Mouse (Mus musculus) monocyte, adult 5-6 weeks (primary cell): ENCODE results near the gene Gls. TPM values are rescaled to one million over a fixed set of nuclear protein-coding genes. Genes with fewer than 3 reads are reported as not detected.

Experiments used
- ATAC-seq: fragments of 153-309, 156-312 bp; replicated peaks from 2 replicates; pipeline ENCODE4 v1.8.0; 2017; ENCODE audit warnings: mild to moderate bottlenecking; ENCODE audit not compliant: low TSS enrichment, insufficient number of reproducible peaks, severe bottlenecking, poor library complexity, low FRiP score
- total RNA-seq: library from RNA; stranded (forward); fragments of 200-1000, 200-491, 200-594 nt; gene quantifications from 3 replicates; pipeline ENCODE4 v1.2.3, GENCODE M21; 2017

Gls gene
- total RNA-seq, 1 experiment from 2014 or later = 355 TPM

DNA sequence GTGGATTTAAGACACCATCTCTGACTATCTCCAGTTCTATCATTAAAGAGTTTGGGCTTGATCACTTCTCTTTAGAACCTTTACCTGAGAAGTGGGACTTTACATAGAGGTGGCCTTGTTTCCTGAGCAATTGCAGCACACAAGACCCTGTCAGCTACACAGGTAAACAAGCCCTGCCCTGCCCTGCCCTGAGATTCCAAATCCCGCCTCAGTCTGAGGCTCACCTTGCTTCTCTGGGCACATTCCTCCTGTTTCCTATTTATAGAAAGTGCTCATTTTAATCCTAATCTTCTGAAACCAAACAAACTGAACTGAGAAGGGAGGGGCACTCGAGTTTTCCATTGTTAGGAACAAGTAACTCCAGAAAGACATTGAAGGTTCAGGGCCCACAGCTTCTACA lies 19.4 kb upstream of the Gls start:
- no peak for ATAC-seq

DNA sequence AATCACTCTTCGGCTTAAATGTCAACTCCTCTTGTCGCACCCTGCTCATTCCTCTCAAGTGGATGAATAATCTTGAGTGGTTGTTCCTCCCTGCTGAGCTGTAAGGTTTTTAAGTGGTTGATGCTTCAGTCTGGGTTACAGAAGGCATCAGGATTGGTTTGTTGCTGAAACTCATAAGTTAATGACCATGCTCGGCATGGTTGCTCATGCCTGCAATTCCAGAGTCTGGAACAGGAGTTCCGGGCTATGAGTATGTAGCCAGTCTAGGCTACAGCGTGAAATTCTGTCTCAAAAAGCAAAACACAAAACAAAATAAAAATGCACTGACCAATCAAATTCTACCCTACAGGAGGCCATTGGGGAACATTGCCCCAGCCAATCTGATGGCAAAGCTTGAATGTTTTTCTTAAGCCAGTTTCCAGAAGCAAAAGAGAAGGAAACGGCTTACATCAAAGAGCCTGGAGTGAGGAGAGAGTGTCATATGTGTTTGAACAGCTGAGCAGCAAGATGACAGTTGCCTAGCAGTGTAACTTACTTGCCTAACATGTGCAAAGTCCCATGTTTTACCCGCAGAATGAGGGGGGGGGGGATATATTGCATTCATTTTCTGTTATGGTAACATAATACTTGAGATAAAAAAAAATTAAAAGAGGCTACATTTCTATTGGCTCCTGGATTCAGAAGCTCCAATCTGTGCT lies 18.2 kb upstream of the Gls start:
- ATAC-seq = no peak

DNA sequence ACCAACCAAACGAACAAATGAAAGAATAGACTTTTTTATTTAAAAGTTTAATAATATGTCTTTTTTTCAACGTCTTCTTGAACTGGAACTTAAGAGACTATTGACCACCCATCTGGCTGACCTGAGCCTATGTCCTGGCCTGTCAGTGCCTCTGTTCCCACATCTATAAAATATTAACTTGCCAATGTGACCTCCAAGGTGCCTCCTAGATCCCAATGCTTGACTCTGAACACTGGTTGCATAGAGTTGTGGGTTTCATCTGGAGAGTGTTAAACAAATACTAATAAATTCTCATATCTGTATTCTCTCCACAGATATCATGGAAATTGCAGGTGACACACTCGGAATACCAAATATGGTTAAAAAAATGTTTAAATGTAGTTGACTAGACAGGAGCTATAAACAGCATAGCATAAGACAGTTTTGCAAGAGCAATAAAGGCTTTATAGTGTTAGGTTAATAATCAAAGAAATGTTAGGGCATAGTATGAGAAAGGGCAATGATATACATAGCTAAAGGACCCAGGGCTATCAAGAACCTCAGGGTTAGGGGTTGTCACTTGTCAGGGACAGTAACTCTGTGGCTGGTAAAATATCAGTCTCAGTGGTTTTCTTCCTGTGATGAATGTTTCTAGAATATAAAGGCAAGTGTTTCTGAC lies 16.0 kb upstream of the Gls start:
- no peak for ATAC-seq

DNA sequence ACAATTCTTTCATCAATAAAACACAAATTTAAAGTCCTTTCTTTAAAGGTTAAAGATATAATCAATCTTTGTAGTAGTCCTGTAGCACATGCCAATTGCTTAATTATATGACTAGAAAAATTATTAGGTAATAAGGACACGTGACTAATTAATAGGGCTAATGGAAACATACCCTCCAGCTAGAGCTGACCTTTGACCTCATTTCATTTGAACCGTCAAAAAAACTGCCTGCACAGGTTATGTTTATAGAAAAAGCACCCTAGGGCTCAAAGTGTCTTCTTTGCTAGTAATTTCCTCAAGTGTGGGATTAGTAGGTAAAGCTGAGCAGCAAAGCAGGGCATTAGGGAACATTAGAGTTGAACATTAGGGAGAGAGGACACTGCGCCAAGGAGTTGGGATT lies 9.2 kb upstream of the Gls start:
- no peak for ATAC-seq

DNA sequence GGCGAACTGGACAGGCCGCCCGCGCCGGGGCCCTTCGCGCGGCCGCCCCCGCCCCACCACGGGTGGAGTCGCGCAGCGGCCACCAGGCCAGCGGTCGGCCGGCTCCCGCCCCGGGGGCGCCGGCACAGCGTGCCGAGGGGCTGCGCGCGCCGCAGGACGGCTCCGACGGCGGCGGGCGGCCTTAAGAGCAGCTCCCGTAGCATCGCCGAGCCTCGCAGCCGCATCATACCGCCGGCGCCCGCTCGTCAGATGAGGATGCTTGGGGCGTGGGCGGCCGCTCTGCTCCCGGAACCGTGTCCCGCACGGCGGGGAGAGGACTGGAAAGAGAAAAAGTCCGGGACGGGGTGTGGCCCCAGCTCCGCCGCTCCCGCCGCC lies 279 bp downstream of the Gls start:
- peak; percentile 3; the same call in 1 of the 2 replicates for ATAC-seq

DNA sequence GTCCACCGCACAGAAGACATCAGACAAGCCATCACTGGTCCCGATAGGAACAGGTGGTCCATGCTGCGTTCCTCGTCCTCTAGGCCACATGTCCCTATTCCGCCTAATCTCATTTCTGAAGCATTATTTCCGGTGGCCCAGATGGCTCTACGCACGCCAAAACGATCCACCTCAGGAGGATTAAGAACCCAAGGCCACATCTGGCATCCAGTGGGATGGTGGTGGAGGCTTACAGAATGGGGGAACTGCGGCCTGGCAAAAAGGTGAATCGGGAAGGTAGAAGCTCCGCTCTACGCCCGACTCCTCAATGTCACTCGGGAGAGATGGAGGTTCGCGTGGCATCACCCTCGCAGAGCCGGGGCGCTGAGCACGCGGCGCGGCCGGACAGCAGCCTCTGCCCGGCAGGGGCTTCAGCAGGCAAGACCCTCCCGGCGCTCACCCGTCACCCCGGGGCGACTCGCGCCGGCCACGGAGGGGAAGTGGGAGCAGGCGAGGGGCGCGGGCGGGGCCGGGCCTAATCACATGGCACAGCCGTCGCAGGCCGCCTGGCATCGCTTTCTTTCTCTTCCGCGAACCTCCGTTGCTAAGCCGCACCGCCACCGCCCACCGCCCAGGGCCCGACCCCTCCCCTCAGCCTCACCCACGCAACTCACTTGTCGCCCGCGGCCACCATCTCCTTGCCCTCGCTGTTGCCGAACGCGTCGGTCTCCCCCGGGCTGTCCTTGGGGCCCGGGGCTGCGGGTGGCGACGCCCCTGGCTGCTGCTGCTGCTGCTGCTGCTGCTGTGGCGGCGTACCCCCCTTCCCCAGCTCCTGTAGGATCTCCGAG lies 880 bp downstream of the Gls start:
- ATAC-seq = peak; percentile 40

DNA sequence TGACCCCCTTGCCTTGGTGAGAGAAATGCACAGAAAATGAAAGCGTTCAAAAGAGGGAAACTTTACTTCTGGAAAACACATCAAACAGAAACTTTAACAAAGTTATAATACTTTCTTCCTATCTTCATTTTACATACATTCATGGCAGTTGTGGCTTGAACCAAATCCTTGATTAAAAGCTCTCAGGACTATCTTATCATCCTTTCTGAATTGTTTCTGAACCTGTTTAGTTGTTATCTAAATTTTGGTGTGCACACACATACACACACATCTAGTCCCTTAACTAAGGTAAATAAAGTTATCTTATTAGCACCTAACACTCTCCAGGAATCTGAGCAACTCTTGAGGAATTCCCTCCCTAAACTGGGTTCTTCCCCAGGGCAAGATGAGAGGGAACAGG lies 2.6 kb downstream of the Gls start:
- no peak for ATAC-seq

DNA sequence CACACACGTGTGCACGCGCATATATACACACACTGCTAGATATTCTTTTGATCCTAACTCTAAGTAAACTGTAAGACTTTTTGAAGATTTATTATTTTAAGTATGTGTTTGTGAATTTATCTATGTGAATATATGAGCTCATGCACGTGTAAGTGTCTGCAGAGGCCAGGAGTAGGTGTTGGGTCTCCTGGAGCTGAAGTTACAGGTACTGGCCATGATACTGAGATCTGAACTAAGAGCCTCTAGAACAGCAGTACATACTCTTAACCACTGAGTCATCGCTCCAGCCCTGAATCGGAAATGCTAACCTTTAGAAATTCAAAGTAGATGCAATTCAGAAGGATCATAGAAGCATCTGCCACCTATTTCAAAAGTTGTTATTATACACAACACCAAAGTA lies 4.9 kb downstream of the Gls start:
- no peak for ATAC-seq

DNA sequence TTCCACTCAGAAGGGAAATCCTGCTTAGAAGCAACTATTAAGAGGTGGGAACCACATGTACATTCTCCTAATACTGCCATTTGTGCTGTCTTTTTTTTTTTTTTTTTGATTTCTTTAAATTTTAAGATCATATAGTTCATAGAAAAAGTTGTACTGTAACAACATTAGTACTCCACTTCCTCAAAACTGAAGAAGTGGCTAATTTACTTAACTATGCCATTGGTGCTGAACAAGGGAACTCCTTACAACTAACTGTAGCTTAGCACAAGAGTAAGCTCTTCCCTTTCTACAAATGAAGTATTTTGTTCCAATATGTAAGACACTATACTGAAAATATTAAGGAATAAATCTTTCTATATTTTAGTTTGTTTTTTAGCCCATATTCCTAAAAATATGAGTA lies 6.6 kb downstream of the Gls start:
- peak; percentile 56; the same call in 1 of the 2 replicates for ATAC-seq

DNA sequence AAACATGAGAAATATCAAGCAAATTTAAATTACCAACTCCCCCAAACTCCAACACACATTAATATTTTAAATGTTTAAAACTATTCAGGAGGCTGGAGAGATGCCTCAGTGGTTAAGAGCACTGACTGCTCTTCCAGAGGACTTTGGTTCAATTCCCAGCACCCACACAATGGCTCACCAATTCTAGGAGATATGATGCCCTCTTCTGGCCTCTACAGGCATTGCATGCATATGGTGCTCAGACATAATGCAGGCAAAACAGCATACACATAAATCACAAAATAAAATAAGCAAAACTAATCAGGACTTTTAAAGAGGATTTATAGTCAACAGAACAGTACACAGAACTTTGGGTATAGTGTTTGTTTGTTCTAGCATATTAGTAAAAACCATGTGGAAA lies 16.3 kb downstream of the Gls start:
- ATAC-seq = no peak

DNA sequence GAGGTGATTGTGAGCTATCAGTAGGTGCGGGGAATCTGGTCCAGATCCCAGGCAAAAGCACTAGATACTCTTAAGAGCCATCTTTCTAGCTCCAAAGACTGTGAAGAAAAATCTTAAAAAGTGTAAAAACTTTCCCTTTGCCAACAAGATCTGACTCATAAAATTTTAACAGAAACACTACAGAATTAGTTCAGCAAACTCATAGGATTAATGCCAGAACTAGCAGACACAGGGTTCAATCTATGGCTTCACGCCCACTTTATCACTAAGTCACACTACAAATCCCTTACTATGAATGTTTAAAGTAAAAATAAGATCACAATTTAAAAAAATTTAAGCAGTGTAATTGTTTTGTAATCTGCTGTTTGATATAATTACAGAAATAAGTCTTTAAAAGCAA lies 50.0 kb downstream of the Gls start:
- no peak for ATAC-seq

DNA sequence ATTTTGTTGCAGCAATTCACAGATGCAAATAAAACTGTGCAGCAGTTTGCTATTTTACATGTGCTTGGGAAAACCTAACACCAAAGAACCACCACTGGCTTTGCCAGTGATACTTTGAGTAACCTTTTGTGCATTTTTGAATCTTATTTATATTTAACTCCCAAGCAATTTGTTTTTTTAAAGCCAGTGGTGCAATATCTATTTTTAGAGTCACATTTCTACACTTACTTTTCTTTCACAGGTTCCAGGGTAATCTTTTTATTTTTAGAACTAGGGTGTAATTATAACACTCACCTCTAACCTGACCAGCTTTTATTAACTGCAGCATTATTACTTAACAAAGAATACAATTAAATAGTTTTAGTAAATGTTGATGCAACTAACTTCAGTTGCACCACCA lies 51.0 kb downstream of the Gls start:
- no peak for ATAC-seq

DNA sequence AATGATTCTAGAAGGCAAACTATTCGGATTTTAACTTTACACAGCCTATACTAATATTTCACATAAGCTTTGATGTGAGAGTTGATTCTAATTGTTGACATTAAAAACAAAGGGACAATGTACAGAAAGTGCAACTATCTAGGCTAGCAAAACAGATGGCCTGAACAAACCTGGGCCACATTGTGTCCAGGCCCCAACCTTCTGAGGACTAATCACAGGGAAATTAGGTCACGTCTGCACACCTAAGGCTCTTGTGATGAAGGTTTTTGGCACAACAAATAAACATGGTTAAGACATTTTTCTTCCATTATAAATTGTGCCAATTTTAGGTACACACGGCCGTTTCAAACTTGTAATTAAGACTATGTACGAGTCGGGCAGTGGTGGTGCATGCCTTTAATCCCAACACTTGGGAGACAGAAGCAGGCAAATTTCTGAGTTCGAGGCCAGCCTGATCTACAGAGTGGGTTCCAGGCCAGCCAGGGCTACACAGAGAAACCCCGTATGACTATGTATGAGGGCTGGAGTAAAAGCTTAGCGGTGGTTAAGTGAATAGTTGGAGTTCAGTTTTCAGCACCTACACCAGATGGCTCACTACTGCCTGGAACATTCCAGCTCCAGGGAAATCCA lies 53.0 kb downstream of the Gls start:
- no peak for ATAC-seq

DNA sequence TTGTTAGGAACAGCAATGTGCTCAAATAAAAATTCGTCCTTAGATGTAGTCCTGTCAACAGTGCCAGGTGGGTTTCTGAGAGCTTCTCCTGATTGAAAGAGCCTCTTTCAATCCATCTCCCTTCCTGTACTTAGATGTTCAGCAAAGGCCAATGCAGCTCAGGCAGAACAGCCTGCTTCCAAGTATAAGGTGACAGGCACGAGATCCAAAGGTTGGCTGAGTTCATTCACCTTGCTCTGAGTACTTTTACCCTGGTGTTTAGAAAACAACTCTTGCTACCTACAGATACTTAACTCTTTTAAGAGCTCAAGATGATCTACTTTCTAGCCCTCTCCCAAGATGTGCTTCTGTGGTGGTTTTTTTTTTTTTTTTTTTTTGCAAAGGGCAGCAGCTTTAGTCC lies 56.0 kb downstream of the Gls start:
- no peak for ATAC-seq

DNA sequence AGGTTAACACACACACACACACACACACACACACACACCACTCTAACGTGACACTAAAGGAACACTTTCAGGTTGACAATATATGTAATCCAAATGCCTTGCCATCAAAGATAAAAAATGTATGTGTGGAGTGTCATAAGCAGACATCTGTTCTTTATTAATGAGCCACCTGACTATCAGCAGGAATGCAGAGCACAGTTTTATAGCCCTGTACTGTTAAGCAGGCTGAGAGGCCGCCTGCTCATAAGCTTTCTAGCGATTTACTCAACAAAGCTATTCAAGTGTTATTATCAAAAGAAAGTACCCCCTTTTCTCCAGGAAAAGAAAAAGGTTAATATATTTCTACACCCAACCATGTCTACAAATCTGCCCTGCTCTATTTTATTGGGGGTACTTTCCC lies 57.0 kb downstream of the Gls start:
- ATAC-seq = no peak

DNA sequence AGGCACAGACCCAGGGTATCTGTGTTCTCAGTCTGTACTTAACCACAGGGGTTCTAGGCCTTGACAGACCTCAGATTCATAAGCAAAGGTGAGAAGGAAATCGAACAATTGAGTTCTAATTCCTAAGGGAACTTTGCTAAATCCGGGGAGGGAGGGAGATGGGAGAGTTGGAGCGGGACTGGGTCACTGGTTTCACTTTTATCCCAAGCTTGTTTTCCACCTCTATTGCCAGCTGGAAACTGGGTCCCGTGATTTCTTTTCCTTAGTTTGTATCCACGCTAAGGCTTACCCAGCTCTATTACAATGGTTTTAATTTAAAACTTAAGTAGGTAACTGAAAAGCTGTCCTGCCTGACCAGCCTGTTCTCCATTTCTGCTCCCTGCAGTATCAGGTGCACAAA lies 57.7 kb downstream of the Gls start:
- no peak for ATAC-seq

DNA sequence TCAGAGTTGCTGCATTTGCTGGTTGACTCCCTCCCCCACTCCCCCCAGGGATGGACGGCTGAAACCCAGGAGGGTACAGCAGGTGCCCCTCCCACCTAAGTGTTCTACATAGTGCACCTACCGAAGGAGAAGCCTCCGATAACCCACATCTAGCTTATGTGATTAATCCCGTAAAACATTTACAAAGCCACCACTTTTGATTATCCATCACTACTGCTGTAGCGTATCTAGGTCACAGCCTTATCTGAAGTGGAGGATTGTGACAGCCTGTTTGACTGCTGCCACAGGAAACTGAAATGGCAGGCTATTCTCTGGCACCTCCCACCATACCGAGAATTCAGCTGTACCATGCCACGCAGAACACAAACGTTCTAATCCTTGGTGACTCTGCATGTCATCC lies 61.8 kb downstream of the Gls start:
- ATAC-seq = no peak

DNA sequence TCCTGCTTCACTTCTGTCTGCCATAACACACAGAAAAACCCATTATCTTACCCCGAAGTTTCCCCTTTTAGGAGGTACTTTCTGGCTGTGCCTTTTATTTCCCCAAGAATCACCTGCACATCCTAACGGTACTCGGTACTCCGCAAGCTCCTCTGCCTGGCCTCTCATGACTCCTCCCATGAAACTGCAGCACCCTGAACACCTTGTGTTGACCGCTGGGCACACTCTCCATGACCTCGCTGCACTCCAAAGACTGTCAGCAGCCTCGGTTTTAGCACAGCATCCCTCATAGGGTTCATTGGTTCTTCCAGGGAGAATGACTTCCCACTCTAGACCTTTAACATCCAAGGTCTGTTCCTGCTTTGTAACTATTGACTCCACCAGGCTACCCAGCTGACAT lies 62.3 kb downstream of the Gls start:
- no peak for ATAC-seq

DNA sequence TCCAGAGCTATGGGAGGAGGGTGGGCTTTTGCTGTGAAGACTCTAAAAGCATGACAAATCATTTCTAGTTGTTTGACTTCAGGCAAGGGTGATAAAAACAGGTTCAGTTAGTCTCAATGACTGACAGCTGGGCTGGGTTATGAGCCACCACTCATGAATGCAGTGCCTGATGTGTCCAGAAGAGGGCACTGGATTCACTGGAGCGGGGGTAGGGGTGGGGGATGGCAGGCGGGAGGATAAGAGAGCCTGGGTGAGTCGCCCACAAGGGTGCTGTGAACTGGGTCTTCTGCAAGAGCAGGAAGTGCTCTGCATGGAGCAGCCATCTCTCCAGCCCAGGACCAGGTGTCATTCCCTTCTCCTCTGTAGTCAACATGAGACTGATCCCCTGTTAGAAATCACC lies 63.0 kb downstream of the Gls start:
- peak; percentile 44; the same call in 1 of the 2 replicates for ATAC-seq
